Mouse (Mus musculus): ENCODE results near the gene Clasrp. TPM values are rescaled to one million over a fixed set of nuclear protein-coding genes. Genes with fewer than 3 reads are reported as not detected.

The Clasrp gene
- polyA plus RNA-seq, 1 experiment, result 240 TPM

- no peak for TF ChIP-seq CTCF (IDR thresholded peaks at IDR 0.05; ENCODE audit: borderline replicate concordance, control insufficient read depth, extremely low read depth, insufficient read depth, low read length, poor library complexity)
- TF ChIP-seq POLR2A (IDR thresholded peaks at IDR 0.05; ENCODE audit: control insufficient read depth, extremely low read depth, insufficient read depth, low read length, poor library complexity), result no peak
- WGBS, result 41% methylated on average over 5 of the region's 5 CpGs
- Histone ChIP-seq H3K36me3 (ENCODE audit: control insufficient read depth, insufficient read depth, low read length) (no peaks in the 10 kb centered on the region), H3K4me3 (ENCODE audit: control insufficient read depth, insufficient read depth, low read length) (no peak overlapping the region), H3K27me3 (ENCODE audit: control insufficient read depth, insufficient read depth, low read length) (no peaks in the 10 kb centered on the region), H3K27ac (ENCODE audit: control insufficient read depth, insufficient read depth, low read length) (no peak overlapping the region), H3K4me1 (replicated peaks; ENCODE audit: control insufficient read depth, insufficient read depth, low read length) (peaks cover 11% of the 10 kb centered on the region)
- no peak for DNase-seq
Measured at GRCm38 (mm10) chr7:19600562-19600961, 3.7 kb downstream of the Clasrp start.

GRCm38 (mm10) chr7:19593061-19593730, 11.1 kb downstream of the Clasrp start:
- no peak overlapping the region for H3K27ac ChIP-seq (ENCODE audit: control insufficient read depth, insufficient read depth, low read length)
- TF ChIP-seq CTCF (IDR thresholded peaks at IDR 0.05; ENCODE audit: borderline replicate concordance, control insufficient read depth, extremely low read depth, insufficient read depth, low read length, poor library complexity) (no peak), POLR2A (IDR thresholded peaks at IDR 0.05; ENCODE audit: control insufficient read depth, extremely low read depth, insufficient read depth, low read length, poor library complexity) (no peak)
- no peaks in the 10 kb centered on the region for H3K4me1 ChIP-seq (replicated peaks; ENCODE audit: control insufficient read depth, insufficient read depth, low read length)
- H3K4me3 ChIP-seq (ENCODE audit: control insufficient read depth, insufficient read depth, low read length), result no peak overlapping the region
- H3K36me3 ChIP-seq (ENCODE audit: control insufficient read depth, insufficient read depth, low read length), result peaks cover 22% of the 10 kb centered on the region
- 97% methylated on average over 10 of the region's 10 CpGs for WGBS
- no peak for DNase-seq
- no peaks in the 10 kb centered on the region for H3K27me3 ChIP-seq (ENCODE audit: control insufficient read depth, insufficient read depth, low read length)

DNA sequence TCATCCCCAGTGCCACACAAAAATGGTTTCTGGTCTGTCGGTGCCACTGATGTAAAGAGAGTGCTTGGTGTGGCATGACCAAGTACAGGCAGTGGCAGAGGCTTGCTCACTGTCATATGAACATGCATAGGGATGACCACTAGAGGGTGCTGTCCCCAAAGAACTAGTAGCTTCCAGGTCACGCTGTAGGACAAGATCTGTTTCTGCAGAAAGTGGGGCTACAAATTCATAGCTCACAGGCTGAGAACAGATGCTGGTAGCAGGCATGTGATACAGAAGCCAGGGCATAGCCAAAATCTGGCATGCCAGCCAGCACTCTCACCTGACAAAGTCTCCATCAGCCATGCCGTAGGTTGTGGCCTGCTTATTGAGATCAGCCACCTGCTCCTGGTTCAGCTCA, 14.4 kb downstream of the Clasrp start:
- Histone ChIP-seq H3K4me1 (replicated peaks; ENCODE audit: control insufficient read depth, insufficient read depth, low read length) (no peaks in the 10 kb centered on the region), H3K27ac (ENCODE audit: control insufficient read depth, insufficient read depth, low read length) (no peak overlapping the region), H3K27me3 (ENCODE audit: control insufficient read depth, insufficient read depth, low read length) (no peaks in the 10 kb centered on the region), H3K36me3 (ENCODE audit: control insufficient read depth, insufficient read depth, low read length) (peaks cover 47% of the 10 kb centered on the region), H3K4me3 (ENCODE audit: control insufficient read depth, insufficient read depth, low read length) (no peak overlapping the region)
- WGBS, result 59% methylated on average over 3 of the region's 3 CpGs
- peak; percentile 71 for DNase-seq
- TF ChIP-seq POLR2A (IDR thresholded peaks at IDR 0.05; ENCODE audit: control insufficient read depth, extremely low read depth, insufficient read depth, low read length, poor library complexity) (no peak), CTCF (IDR thresholded peaks at IDR 0.05; ENCODE audit: borderline replicate concordance, control insufficient read depth, extremely low read depth, insufficient read depth, low read length, poor library complexity) (no peak; the same call in 1 of the 2 replicates)

DNA sequence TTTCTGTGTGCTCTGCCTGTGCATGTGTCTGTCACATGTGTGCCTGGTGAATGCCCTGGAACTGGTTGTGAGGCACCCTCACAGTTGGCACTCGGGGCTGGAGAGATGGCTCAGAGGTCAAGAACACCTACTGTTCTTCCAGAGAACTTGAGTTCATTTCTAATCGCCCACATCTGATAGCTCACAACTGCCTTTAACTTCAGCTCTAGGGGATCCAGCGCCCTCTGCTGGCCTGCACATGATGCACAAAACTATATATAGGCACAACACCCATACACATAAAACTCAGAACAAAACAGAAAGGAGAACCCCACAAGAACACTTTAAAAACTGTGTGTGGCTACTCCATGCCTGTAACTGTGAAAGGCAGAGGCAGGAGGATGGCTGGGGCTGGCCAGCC, 15.1 kb downstream of the Clasrp start:
- TF ChIP-seq POLR2A (IDR thresholded peaks at IDR 0.05; ENCODE audit: control insufficient read depth, extremely low read depth, insufficient read depth, low read length, poor library complexity) (no peak), CTCF (IDR thresholded peaks at IDR 0.05; ENCODE audit: borderline replicate concordance, control insufficient read depth, extremely low read depth, insufficient read depth, low read length, poor library complexity) (no peak)
- Histone ChIP-seq H3K27ac (ENCODE audit: control insufficient read depth, insufficient read depth, low read length) (no peak overlapping the region), H3K36me3 (ENCODE audit: control insufficient read depth, insufficient read depth, low read length) (peaks cover 52% of the 10 kb centered on the region), H3K4me3 (ENCODE audit: control insufficient read depth, insufficient read depth, low read length) (no peak overlapping the region), H3K4me1 (replicated peaks; ENCODE audit: control insufficient read depth, insufficient read depth, low read length) (no peaks in the 10 kb centered on the region), H3K27me3 (ENCODE audit: control insufficient read depth, insufficient read depth, low read length) (no peaks in the 10 kb centered on the region)
- WGBS, result 60% methylated on average over 3 of the region's 3 CpGs
- peak; percentile 44 for DNase-seq

- Histone ChIP-seq H3K4me1 (replicated peaks; ENCODE audit: control insufficient read depth, insufficient read depth, low read length) (no peaks in the 10 kb centered on the region), H3K27me3 (ENCODE audit: control insufficient read depth, insufficient read depth, low read length) (no peaks in the 10 kb centered on the region), H3K36me3 (ENCODE audit: control insufficient read depth, insufficient read depth, low read length) (peaks cover 40% of the 10 kb centered on the region), H3K4me3 (ENCODE audit: control insufficient read depth, insufficient read depth, low read length) (no peak overlapping the region), H3K27ac (ENCODE audit: control insufficient read depth, insufficient read depth, low read length) (no peak overlapping the region)
- no peak for DNase-seq
- TF ChIP-seq CTCF (IDR thresholded peaks at IDR 0.05; ENCODE audit: borderline replicate concordance, control insufficient read depth, extremely low read depth, insufficient read depth, low read length, poor library complexity), result no peak
- TF ChIP-seq POLR2A (IDR thresholded peaks at IDR 0.05; ENCODE audit: control insufficient read depth, extremely low read depth, insufficient read depth, low read length, poor library complexity), result no peak
- 98% methylated on average over 46 of the region's 46 CpGs for WGBS
Measured at GRCm38 (mm10) chr7:19586269-19586668, 18.0 kb downstream of the Clasrp start.

GRCm38 (mm10) chr7:19580634-19581033, 23.7 kb downstream of the Clasrp start:
- Histone ChIP-seq H3K4me1 (replicated peaks; ENCODE audit: control insufficient read depth, insufficient read depth, low read length) (peaks cover 14% of the 10 kb centered on the region), H3K36me3 (ENCODE audit: control insufficient read depth, insufficient read depth, low read length) (peaks cover 17% of the 10 kb centered on the region), H3K27me3 (ENCODE audit: control insufficient read depth, insufficient read depth, low read length) (peaks cover 6% of the 10 kb centered on the region; the same call in 1 of the 2 replicates), H3K4me3 (ENCODE audit: control insufficient read depth, insufficient read depth, low read length) (no peak overlapping the region), H3K27ac (ENCODE audit: control insufficient read depth, insufficient read depth, low read length) (no peak overlapping the region)
- TF ChIP-seq POLR2A (IDR thresholded peaks at IDR 0.05; ENCODE audit: control insufficient read depth, extremely low read depth, insufficient read depth, low read length, poor library complexity) (no peak), CTCF (IDR thresholded peaks at IDR 0.05; ENCODE audit: borderline replicate concordance, control insufficient read depth, extremely low read depth, insufficient read depth, low read length, poor library complexity) (no peak)
- 94% methylated on average over 8 of the region's 8 CpGs for WGBS
- no peak for DNase-seq
